Mouse (Mus musculus) embryonic facial prominence, embryonic 13.5 days (tissue): ENCODE measurements at regions not wholly inside any gene's neighbourhood (a gene's known extent, or its start where the extent isn't known, plus 50 kb on each side); places are given as distances from the start of the nearest gene placed in this dataset.

Experiments used
- ATAC-seq: fragments of 200-750 bp; cut with Nextera tagmentation; 2 replicates; pipeline ENCODE4 v1.8.0; 2017; ENCODE audit warnings: low read depth; ENCODE audit not compliant: insufficient number of reproducible peaks, insufficient read depth, low FRiP score, low TSS enrichment
- H3K27ac ChIP-seq: fragments of 300-500 bp; sonication (generic); 2 replicates; pipeline ENCODE4 v1.5.1; 2015; ENCODE audit warnings: moderate library complexity, mild to moderate bottlenecking, inconsistent platforms
- H3K27me3 ChIP-seq: fragments of 300-500 bp; sonication (generic); 2 replicates; pipeline ENCODE4 v1.6.1; 2015; ENCODE audit warnings: mild to moderate bottlenecking, inconsistent platforms
- H3K36me3 ChIP-seq: fragments of 300-500 bp; sonication (generic); 2 replicates; pipeline ENCODE4 v1.6.1; 2015; ENCODE audit warnings: mild to moderate bottlenecking, inconsistent platforms
- H3K4me1 ChIP-seq: fragments of 300-500 bp; sonication (generic); 2 replicates; pipeline ENCODE4 v1.6.1; 2015; ENCODE audit warnings: inconsistent platforms
- H3K4me2 ChIP-seq: fragments of 300-500 bp; sonication (generic); 2 replicates; pipeline ENCODE4 v1.6.1; 2015; ENCODE audit warnings: moderate library complexity, mild to moderate bottlenecking, inconsistent platforms
- H3K4me3 ChIP-seq: fragments of 300-500 bp; sonication (generic); 2 replicates; pipeline ENCODE4 v1.5.1; 2015; ENCODE audit warnings: mild to moderate bottlenecking, inconsistent platforms
- H3K9ac ChIP-seq: fragments of 300-500 bp; sonication (generic); 2 replicates; pipeline ENCODE4 v1.6.1; 2015; ENCODE audit warnings: mild to moderate bottlenecking, inconsistent platforms
- H3K9me3 ChIP-seq: fragments of 300-500 bp; sonication (generic); 2 replicates; pipeline ENCODE4 v1.6.1; 2016; ENCODE audit warnings: inconsistent platforms
- WGBS: fragments of 180-500 bp; shearing (Covaris S2); methylation state at CpG from one replicate; pipeline ENCODE4 v1.1.7; 2015; ENCODE audit warnings: mixed read lengths; 5-methylcytosine and 5-hydroxymethylcytosine counted together

DNA sequence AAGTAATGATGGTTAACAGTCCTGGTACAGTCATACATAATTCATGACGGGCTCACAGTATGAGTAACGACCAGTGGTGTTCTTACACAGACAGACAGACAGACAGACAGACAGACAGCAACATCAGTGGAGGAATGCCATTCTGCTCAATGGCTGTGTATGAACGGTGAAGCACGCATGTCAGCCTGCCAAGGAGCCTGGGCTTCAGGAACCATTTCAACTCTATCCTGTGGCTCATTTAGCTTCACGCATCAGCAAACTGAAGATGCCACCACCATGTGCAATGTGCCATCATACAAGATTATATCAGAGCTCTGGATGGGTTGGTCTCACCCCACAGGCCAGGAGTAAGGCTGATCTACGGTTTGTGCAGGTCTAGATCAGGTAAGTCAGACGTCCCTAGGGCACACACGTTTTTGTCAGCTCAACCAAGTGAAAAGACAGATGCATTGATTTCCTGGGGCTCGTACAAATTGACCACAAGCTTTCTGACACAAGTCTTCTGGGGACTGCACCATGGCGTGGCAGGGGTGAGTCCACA is 175.0 kb upstream of the A430005L14Rik start:
- Histone ChIP-seq H3K9me3 (no peaks in the 10 kb centered on the region), H3K27me3 (no peaks in the 10 kb centered on the region; the same call in 1 of the 2 replicates), H3K27ac (no peak overlapping the region), H3K36me3 (no peaks in the 10 kb centered on the region), H3K4me1 (no peaks in the 10 kb centered on the region), H3K9ac (no peak overlapping the region), H3K4me2 (no peak overlapping the region), H3K4me3 (no peak overlapping the region)
- ATAC-seq, result no peak
- 80% methylated on average over 10 of the region's 10 CpGs for WGBS

DNA sequence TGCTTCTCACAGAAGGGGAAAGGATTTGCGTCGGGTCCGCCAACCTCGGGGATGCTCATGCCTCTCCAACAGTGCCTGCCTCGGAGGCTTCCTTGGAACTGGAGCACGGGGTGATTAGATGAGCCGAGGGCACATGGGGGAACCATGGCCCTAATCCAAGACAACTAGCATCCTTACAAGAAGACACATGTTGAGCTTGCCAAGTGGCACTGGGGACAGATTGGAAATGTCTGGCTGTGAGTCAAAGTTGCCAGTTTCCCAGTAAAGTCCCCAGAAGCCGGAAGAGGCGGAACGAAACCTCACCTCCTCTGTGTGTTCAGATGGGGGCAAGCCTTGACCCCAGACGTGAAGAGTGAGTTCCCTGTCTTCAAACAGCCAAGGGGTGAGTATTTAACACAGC is 172.6 kb upstream of the A430005L14Rik start:
- H3K4me3 ChIP-seq, result no peak overlapping the region
- no peaks in the 10 kb centered on the region for H3K4me1 ChIP-seq
- no peak overlapping the region for H3K27ac ChIP-seq
- no peaks in the 10 kb centered on the region for H3K36me3 ChIP-seq
- H3K9ac ChIP-seq, result no peak overlapping the region
- 85% methylated on average over 11 of the region's 11 CpGs for WGBS
- H3K27me3 ChIP-seq, result no peaks in the 10 kb centered on the region; the same call in 1 of the 2 replicates
- no peak overlapping the region for H3K4me2 ChIP-seq
- no peak for ATAC-seq
- no peaks in the 10 kb centered on the region for H3K9me3 ChIP-seq

DNA sequence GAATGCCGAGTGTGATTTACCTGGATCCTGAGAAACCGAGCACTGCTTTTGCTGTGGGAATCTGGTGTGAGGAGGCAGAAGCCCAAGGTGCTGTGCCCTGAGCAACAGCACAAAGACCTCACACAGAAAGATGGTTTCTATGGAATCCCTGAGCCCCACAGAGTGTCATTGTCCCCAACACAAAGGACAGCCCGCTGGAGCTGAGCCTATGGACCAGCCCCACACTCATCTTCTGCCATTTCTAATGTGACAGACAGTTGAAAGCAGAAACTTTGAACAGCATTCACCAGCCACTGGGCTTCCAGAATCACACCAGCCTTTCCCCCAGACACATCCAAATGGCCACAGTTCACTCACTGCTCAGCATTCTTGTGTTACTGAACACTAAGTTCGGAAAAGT is 171.5 kb upstream of the A430005L14Rik start:
- Histone ChIP-seq H3K4me2 (no peak overlapping the region), H3K9ac (no peak overlapping the region), H3K36me3 (no peaks in the 10 kb centered on the region), H3K4me1 (no peaks in the 10 kb centered on the region), H3K27me3 (no peaks in the 10 kb centered on the region; the same call in 1 of the 2 replicates), H3K4me3 (no peak overlapping the region), H3K27ac (no peak overlapping the region), H3K9me3 (no peaks in the 10 kb centered on the region)
- ATAC-seq, result no peak
- WGBS, result 66% methylated on average over 4 of the region's 4 CpGs

DNA sequence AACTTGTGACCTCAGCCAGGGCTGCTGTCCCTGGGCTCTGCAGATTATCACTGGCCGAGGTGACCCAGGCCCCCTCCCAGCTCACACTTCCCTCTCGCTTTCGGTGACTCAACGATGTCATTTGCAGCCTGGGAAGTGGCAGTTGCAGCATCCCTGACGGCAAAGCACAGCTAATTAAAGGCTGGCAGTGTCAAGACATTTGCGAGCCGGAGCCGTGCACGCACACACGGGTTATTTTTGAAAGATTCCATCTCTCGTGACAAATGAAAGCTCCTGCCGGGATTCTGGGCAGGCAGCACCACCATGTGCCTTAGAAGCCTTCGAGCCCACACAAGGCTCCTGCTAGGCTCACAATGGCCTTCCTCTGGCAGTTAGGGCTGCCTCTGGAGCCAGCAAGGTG is 164.7 kb upstream of the A430005L14Rik start:
- Histone ChIP-seq H3K4me3 (no peak overlapping the region), H3K4me2 (no peak overlapping the region), H3K36me3 (no peaks in the 10 kb centered on the region), H3K27me3 (peaks cover 15% of the 10 kb centered on the region; the same call in 1 of the 2 replicates), H3K27ac (no peak overlapping the region), H3K9me3 (no peaks in the 10 kb centered on the region), H3K9ac (no peak overlapping the region), H3K4me1 (no peaks in the 10 kb centered on the region)
- no peak for ATAC-seq
- 51% methylated on average over 13 of the region's 13 CpGs for WGBS

DNA sequence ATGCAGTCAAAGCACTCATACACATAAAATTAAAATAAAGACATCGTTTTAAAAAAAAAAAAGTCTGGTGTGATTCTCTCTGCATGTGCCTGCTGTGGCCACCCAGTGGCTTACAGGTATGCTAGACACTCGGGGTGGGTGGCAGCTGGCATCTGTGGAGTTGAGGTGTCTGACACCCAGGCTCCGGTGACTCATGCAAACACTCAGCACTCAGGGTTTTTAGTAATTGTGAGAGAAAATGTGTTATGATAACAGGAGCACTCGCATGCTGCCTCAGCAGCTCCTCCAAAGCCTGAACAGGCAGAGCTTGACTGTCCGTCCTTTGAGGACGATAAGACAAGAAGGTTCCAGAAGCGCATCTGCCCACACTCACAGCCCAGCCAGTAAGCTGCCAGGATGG is 159.0 kb upstream of the A430005L14Rik start:
- no peaks in the 10 kb centered on the region for H3K4me1 ChIP-seq
- no peaks in the 10 kb centered on the region for H3K9me3 ChIP-seq
- no peak overlapping the region for H3K4me3 ChIP-seq
- no peak overlapping the region for H3K9ac ChIP-seq
- peaks cover 5% of the 10 kb centered on the region; the same call in 1 of the 2 replicates for H3K27me3 ChIP-seq
- no peak overlapping the region for H3K27ac ChIP-seq
- no peaks in the 10 kb centered on the region for H3K36me3 ChIP-seq
- WGBS, result 84% methylated on average over 7 of the region's 7 CpGs
- H3K4me2 ChIP-seq, result no peak overlapping the region
- no peak for ATAC-seq

DNA sequence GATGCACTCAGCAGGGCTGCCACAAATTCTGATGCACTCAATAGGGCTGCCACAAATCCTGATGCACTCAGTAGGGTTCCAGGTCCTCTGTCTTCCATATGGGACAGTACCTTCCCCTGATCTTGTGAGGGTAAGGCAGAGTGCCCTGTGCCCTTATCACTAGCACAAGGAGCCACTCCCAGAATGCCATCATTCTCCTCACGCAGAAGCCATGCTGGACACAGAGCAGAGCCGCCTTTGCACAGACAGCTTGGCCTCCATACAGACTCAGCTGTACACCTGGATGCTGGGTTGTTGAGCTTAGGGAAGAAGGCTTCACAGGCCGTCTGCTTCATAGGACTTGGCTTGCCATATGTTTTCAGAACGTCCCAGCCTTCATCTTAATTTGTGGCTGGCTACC is 151.3 kb upstream of the A430005L14Rik start:
- Histone ChIP-seq H3K27me3 (peaks cover 34% of the 10 kb centered on the region), H3K4me3 (no peak overlapping the region), H3K4me1 (0 out of 2 replicates have a peak, but pooled peaks cover under 1% of the 10 kb centered on the region), H3K4me2 (no peak overlapping the region), H3K27ac (no peak overlapping the region), H3K36me3 (no peaks in the 10 kb centered on the region), H3K9me3 (no peaks in the 10 kb centered on the region), H3K9ac (no peak overlapping the region)
- 26% methylated on average over 4 of the region's 4 CpGs for WGBS
- no peak for ATAC-seq

DNA sequence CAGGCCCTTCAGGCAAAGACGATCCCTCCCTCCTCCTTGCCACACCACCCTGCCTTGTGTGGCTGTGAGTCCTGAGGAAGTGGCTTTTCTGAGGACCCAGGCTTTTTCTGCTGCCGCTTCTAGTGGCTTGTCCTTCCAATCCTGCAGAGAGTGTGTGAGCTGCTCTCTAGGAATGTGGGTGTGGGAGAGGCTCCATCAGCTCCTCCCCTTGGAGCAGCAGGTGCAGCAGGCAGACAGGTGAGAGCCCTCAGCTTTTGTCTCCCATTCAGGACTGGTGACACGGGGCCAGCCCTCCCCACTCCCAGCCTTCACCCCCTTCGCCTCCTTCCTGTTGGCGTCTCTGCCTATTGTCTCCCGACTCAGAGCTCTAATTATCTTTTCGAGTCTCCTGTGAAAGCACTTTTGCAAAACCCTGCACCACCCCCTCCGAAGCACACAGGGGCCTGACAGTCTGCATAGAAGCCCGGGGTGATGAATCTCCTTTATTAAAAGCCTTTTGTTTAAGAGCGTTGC is 150.8 kb upstream of the A430005L14Rik start:
- H3K9ac ChIP-seq, result no peak overlapping the region
- WGBS, result 3% methylated on average over 10 of the region's 10 CpGs
- no peaks in the 10 kb centered on the region for H3K36me3 ChIP-seq
- peaks cover 34% of the 10 kb centered on the region for H3K27me3 ChIP-seq
- H3K27ac ChIP-seq, result no peak overlapping the region
- no peak overlapping the region for H3K4me3 ChIP-seq
- 0 out of 2 replicates have a peak, but pooled peaks cover 2% of the 10 kb centered on the region for H3K4me1 ChIP-seq
- peak overlapping the region; percentile 18; the same call in 1 of the 2 replicates for H3K4me2 ChIP-seq
- H3K9me3 ChIP-seq, result no peaks in the 10 kb centered on the region
- ATAC-seq, result 0 out of 2 replicates have a peak, but pooled peaks have one; percentile 38

DNA sequence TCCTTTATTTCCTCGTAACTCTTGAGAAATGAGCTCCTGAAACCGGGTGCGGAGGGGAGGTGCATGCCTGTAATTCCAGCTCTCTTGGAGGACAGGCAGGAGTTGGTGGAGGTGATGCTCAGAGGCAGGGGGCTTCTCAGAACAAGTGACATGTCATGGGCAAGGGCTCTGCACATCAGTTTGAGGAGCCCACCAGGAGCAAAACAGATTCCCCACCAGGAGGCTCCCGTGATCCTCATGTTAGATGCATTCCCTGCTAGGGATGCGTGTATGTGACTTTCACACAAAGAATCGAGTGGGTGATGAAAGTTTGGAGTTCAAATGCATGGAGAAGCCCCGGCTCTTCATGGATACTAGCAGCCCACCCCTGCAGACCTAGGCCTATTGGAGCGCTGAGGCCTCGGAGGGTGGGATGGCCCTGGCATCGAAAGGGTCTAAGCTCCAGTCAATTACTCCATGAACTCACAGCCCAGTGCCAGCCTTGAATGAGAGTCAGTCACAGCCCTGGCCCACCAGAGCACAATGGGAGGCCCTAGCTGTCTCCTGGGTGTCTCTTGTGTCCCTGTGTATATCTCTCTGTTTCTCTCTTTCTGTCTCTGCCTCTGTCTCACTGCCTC is 150.1 kb upstream of the A430005L14Rik start:
- H3K9ac ChIP-seq, result no peak overlapping the region
- H3K27me3 ChIP-seq, result peaks cover 34% of the 10 kb centered on the region
- H3K27ac ChIP-seq, result no peak overlapping the region
- H3K4me1 ChIP-seq, result 0 out of 2 replicates have a peak, but pooled peaks cover 2% of the 10 kb centered on the region
- no peaks in the 10 kb centered on the region for H3K36me3 ChIP-seq
- WGBS, result 28% methylated on average over 10 of the region's 10 CpGs
- no peak overlapping the region for H3K4me3 ChIP-seq
- H3K9me3 ChIP-seq, result no peaks in the 10 kb centered on the region
- H3K4me2 ChIP-seq, result peak overlapping the region; percentile 18; the same call in 1 of the 2 replicates
- ATAC-seq, result no peak

DNA sequence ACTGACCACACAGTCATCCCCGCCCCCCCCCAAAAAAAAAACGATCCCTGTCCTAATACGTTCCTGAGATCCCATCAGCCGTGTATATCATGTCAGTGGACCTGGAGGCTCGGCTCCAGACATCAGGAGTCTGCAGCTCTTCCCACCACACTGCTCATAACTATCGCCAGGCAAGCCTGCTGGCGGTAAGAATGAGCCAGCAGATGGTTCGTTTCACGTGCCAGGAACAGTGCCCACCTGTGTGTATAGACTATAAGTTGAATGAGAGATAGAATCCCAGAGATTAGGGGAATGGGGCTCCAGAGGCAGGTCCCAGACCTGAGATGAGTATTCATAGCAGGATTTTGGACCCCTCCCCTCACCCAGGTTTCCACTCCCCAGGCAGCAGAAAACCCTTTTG is 144.2 kb upstream of the A430005L14Rik start:
- ATAC-seq, result no peak
- 88% methylated on average over 9 of the region's 9 CpGs for WGBS
- Histone ChIP-seq H3K9ac (no peak overlapping the region), H3K27ac (no peak overlapping the region), H3K4me2 (no peak overlapping the region), H3K4me3 (no peak overlapping the region), H3K36me3 (no peaks in the 10 kb centered on the region), H3K27me3 (no peaks in the 10 kb centered on the region), H3K4me1 (0 out of 2 replicates have a peak, but pooled peaks cover 2% of the 10 kb centered on the region), H3K9me3 (no peaks in the 10 kb centered on the region)

DNA sequence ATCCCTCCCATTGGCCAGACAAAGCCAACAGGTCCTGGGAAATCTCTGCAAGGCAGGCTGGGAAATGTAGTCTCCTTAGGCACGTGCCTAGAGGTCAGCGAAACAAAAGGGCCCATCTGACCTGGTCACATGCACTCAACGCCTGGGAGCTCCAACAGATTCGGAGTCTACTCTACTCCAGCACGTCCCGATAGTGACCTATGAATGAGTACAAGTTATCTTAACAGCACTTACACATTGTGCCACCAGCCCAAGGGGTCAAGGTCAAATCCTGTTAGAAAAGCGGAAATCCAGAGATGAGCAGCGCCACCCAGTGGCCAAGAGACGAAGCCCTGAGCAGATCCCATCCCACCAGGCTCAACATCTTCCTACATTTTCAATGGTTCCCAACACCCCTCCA is 129.1 kb upstream of the A430005L14Rik start:
- Histone ChIP-seq H3K9ac (no peak overlapping the region), H3K36me3 (no peaks in the 10 kb centered on the region), H3K9me3 (no peaks in the 10 kb centered on the region), H3K4me3 (no peak overlapping the region), H3K4me1 (no peaks in the 10 kb centered on the region), H3K27ac (no peak overlapping the region), H3K27me3 (no peaks in the 10 kb centered on the region), H3K4me2 (no peak overlapping the region)
- no peak for ATAC-seq
- WGBS, result 46% methylated on average over 9 of the region's 9 CpGs

DNA sequence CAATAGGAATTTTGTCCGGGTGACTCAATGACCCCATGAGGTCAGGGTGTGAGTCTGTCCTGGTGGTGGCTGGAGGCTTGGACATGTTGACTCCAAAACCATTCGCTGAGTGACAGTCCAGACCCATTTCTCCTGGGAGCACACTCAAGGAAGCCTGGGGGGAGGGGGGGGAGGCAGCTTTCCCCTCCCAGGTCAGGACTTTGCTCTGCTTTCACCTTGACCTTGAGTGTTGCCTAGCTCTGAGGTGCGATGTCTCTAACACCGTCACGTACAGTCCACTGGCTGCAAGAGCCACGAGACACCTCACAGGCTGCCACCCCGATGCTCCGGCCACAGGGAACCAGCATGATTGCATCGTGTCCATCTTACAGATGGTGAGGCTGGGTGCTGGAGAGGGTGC is 127.3 kb upstream of the A430005L14Rik start:
- no peak overlapping the region for H3K4me3 ChIP-seq
- no peak overlapping the region for H3K27ac ChIP-seq
- H3K9ac ChIP-seq, result no peak overlapping the region
- H3K36me3 ChIP-seq, result no peaks in the 10 kb centered on the region
- H3K27me3 ChIP-seq, result no peaks in the 10 kb centered on the region
- H3K4me2 ChIP-seq, result no peak overlapping the region
- no peak for ATAC-seq
- no peaks in the 10 kb centered on the region for H3K9me3 ChIP-seq
- WGBS, result 91% methylated on average over 9 of the region's 9 CpGs
- H3K4me1 ChIP-seq, result no peaks in the 10 kb centered on the region

DNA sequence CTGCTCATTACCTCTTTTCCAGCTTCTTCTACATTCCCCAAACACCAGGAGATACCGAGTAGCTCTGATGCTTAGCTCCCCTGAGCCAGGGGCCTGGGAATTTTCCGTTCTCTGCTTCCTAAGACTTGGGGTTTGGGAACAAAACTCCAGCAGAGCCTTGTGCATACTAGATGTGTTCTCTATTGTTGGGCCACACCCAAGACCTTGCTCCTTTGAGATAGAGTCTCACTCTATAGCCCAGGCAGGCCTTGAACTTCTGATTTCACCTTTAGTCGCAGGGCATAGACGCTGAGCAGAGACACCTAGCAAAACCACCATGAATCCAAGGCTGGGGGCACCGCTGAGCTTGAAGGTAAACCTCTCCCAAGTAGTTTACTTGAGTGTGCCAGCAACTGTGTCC is 126.5 kb upstream of the A430005L14Rik start:
- H3K27ac ChIP-seq, result no peak overlapping the region
- H3K4me3 ChIP-seq, result no peak overlapping the region
- no peak for ATAC-seq
- H3K9ac ChIP-seq, result no peak overlapping the region
- H3K9me3 ChIP-seq, result no peaks in the 10 kb centered on the region
- H3K36me3 ChIP-seq, result no peaks in the 10 kb centered on the region
- WGBS, result 86% methylated on average over 5 of the region's 5 CpGs
- H3K4me1 ChIP-seq, result no peaks in the 10 kb centered on the region
- H3K27me3 ChIP-seq, result no peaks in the 10 kb centered on the region
- H3K4me2 ChIP-seq, result no peak overlapping the region
